Mouse (Mus musculus) neutrophil, adult 5-6 weeks (primary cell): ENCODE data around the gene Cd44. TPM values are rescaled to one million over a fixed set of nuclear protein-coding genes. Genes with fewer than 3 reads are reported as not detected.

Source experiments
- ATAC-seq: fragments of 151-379, 151-347 bp; 2 replicates; pipeline ENCODE4 v1.8.0; 2017; ENCODE audit warnings: mild to moderate bottlenecking, moderate TSS enrichment; ENCODE audit not compliant: insufficient number of reproducible peaks, poor library complexity, low FRiP score, severe bottlenecking; ENCODE audit errors: extremely low read depth
- total RNA-seq: library from RNA; stranded (forward); fragments of 200-1000 nt; gene quantifications from 2 replicates; pipeline ENCODE4 v1.2.3, GENCODE M21; 2017

Cd44 gene
- total RNA-seq, 1 experiment from 2014 or later = 533 TPM

GRCm38 (mm10) chr2:102848811-102849433 is 52.5 kb downstream of the Cd44 start:
- ATAC-seq = peak; percentile 20; the same call in 1 of the 2 replicates

GRCm38 (mm10) chr2:102841231-102841630 is 60.2 kb downstream of the Cd44 start:
- no peak for ATAC-seq

- no peak for ATAC-seq
These were observed 63.3 kb downstream of the Cd44 start for GRCm38 (mm10) chr2:102838179-102838578.

GRCm38 (mm10) chr2:102831547-102831946 is 69.9 kb downstream of the Cd44 start:
- peak; percentile 43 for ATAC-seq

GRCm38 (mm10) chr2:102829201-102829600 is 72.3 kb downstream of the Cd44 start:
- ATAC-seq = peak; percentile 61

- ATAC-seq = no peak
These were observed 73.1 kb downstream of the Cd44 start for GRCm38 (mm10) chr2:102828381-102828780.

GRCm38 (mm10) chr2:102827841-102828240 is 73.6 kb downstream of the Cd44 start:
- no peak for ATAC-seq

- ATAC-seq = no peak
These were observed 75.4 kb downstream of the Cd44 start for GRCm38 (mm10) chr2:102825961-102826633.

- ATAC-seq = no peak
These were observed 79.4 kb downstream of the Cd44 start for GRCm38 (mm10) chr2:102822036-102822435.

- no peak for ATAC-seq
These were observed 80.7 kb downstream of the Cd44 start for GRCm38 (mm10) chr2:102820790-102821189.

GRCm38 (mm10) chr2:102820225-102820711 is 81.2 kb downstream of the Cd44 start:
- ATAC-seq = no peak

GRCm38 (mm10) chr2:102815289-102815809 is 86.1 kb downstream of the Cd44 start:
- ATAC-seq = peak; percentile 51

GRCm38 (mm10) chr2:102812756-102813155 is 88.7 kb downstream of the Cd44 start:
- peak; percentile 67 for ATAC-seq

GRCm38 (mm10) chr2:102809436-102809835 is 92.0 kb downstream of the Cd44 start:
- ATAC-seq = no peak

- no peak for ATAC-seq
These were observed 93.8 kb downstream of the Cd44 start for GRCm38 (mm10) chr2:102807633-102808032.

- no peak for ATAC-seq
These were observed 95.5 kb downstream of the Cd44 start for GRCm38 (mm10) chr2:102805761-102806496.

- no peak for ATAC-seq
These were observed 96.2 kb downstream of the Cd44 start for GRCm38 (mm10) chr2:102805283-102805682.

- peak; percentile 14; the same call in 1 of the 2 replicates for ATAC-seq
These were observed 97.4 kb downstream of the Cd44 start for GRCm38 (mm10) chr2:102804109-102804508.

GRCm38 (mm10) chr2:102801899-102802298 is 99.6 kb downstream of the Cd44 start:
- ATAC-seq = no peak
